Mouse (Mus musculus): ENCODE measurements at regions not wholly inside any gene's neighbourhood (a gene's known extent, or its start where the extent isn't known, plus 50 kb on each side); places are given as distances from the start of the nearest gene placed in this dataset.

- ATAC-seq (replicated peaks; ENCODE audit: low read depth, poor library complexity, severe bottlenecking), result 0 out of 2 replicates have a peak, but pooled peaks have one; percentile 25
These were observed 287.1 kb upstream of the Gm765 start for GRCm38 (mm10) chr6:98629646-98630045.

DNA sequence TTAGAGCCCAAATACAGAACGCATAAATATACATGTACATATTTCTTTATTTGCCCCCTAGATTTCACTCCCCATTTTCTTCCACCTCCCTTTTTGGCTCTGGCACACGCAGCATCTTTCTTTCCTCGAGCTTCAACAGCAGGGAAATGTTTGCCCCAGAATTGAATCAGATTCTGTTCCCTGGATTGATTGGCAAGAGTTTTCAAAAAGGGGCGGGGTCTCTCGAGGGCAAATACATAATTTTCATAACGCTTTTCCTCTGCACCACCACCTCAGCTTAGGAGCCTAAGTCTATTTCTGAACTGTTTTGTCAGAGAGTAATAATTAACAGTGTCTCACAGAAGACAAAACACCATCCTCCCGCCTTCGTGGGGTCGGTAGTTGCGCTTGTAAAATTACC, 283.9 kb upstream of the Gm765 start:
- ATAC-seq (replicated peaks; ENCODE audit: low read depth, poor library complexity, severe bottlenecking), result no peak

GRCm38 (mm10) chr6:98620886-98621285, 278.3 kb upstream of the Gm765 start:
- no peak for ATAC-seq (replicated peaks; ENCODE audit: low read depth, poor library complexity, severe bottlenecking)

DNA sequence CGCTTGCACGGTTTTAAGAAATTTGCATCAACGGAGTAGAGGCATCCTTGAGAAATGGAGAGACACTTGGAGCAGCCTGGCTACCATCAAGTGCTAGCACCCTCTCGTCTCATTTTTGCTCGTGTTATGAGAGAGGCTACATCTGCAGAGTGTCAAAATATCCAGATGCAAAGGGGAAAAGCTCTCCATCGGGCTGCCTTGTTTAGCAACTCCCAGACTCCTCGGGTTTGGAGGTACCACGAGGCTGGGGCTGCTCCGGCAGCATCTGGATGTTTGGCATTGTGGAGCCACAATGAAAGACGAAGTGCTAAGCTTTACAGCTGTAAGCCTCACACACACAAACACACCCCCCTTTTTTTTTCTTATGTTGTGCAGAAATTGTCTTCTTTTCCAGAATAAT, 270.5 kb upstream of the Gm765 start:
- ATAC-seq (replicated peaks; ENCODE audit: low read depth, poor library complexity, severe bottlenecking), result no peak

- peak; percentile 90 for ATAC-seq (replicated peaks; ENCODE audit: low read depth, poor library complexity, severe bottlenecking)
These were observed 266.6 kb upstream of the Gm765 start for GRCm38 (mm10) chr6:98609133-98609532.

GRCm38 (mm10) chr6:98606680-98607079, 264.1 kb upstream of the Gm765 start:
- no peak for ATAC-seq (replicated peaks; ENCODE audit: low read depth, poor library complexity, severe bottlenecking)

- ATAC-seq (replicated peaks; ENCODE audit: low read depth, poor library complexity, severe bottlenecking), result no peak
These were observed 255.1 kb upstream of the Gm765 start for GRCm38 (mm10) chr6:98597612-98598011.

DNA sequence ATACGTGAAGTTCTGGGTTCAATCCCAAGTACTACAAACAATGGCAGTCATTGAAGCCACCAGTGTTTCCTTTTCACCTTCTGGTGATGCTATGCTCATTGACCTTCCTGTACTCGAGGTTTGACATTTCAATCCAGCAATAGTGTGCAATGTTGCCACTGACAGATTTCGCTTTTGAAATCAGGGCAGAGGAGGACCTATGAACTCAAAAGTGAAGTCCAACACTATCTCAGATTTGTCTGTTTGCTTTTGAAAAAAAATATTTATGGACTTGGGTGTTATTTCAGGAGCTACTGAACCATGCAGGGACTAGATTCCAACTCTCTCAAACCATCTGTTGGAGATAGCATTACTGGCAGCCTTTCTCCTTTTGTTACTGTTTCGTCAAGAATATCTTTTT, 248.4 kb upstream of the Gm765 start:
- ATAC-seq (replicated peaks; ENCODE audit: low read depth, poor library complexity, severe bottlenecking), result no peak

- ATAC-seq (replicated peaks; ENCODE audit: low read depth, poor library complexity, severe bottlenecking), result no peak
These were observed 246.4 kb upstream of the Gm765 start for GRCm38 (mm10) chr6:98588979-98589378.

- ATAC-seq (replicated peaks; ENCODE audit: low read depth, poor library complexity, severe bottlenecking), result no peak
These were observed 242.0 kb upstream of the Gm765 start for GRCm38 (mm10) chr6:98584541-98584940.

DNA sequence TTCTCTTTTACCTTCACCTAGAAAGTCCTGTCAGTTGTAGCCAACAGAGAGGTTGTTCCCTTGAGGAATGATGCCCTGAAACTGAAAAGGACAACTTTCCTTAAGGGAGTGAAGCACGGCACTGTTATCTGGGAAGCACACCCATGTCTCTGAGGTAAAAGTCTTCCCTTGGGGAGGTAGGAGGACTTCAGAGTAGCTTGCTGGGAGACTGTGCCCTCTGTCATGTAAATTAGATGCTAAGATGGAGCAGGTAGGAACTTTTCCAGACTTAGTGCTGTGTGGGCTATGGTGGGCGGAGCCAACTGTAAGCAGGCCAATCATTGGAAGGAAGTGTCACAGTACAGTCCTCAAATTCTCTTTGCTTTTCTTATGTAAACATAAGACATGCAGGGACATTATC, 240.3 kb upstream of the Gm765 start:
- no peak for ATAC-seq (replicated peaks; ENCODE audit: low read depth, poor library complexity, severe bottlenecking)

DNA sequence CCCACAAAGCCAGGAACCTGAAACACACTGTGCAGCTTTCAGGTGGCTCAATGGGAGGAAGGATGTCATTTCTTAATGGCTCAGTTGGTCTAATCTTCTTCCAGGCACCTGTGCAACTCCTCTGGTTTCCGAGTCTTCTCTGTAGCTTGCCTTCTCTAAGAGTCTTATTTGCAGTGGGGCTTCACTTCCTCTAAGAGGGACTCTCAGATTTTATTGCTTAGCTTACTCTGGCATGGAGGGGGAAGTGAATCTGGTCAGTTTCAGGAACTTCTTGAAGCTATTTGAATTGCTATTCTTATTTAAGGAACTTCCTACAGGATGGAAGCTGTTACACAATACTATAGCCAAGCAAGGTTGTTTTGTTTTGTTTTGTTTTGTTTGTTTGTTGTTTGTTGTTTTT, 232.7 kb upstream of the Gm765 start:
- peak; percentile 87 for ATAC-seq (replicated peaks; ENCODE audit: low read depth, poor library complexity, severe bottlenecking)

GRCm38 (mm10) chr6:98555702-98556101, 213.1 kb upstream of the Gm765 start:
- ATAC-seq (replicated peaks; ENCODE audit: low read depth, poor library complexity, severe bottlenecking), result no peak

DNA sequence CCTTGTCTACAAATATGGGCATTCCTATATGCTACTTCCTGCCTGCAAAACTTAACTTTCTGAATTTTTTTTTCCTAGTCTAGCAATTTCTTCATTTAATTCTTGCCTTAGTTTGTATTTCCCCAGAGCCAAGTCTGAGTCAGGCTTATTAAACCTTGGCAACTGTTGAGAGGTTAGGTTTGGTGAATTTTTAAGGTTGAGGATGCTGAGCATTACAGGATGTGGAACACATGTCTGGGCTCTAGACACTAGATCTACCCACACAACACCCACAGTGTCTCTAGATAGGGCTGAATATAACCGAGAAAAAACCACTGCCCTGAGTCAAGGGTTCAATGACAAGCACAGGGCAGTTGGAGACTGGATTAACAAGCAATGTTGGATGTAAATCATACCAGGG, 211.4 kb upstream of the Gm765 start:
- ATAC-seq (replicated peaks; ENCODE audit: low read depth, poor library complexity, severe bottlenecking), result no peak

- no peak for ATAC-seq (replicated peaks; ENCODE audit: low read depth, poor library complexity, severe bottlenecking)
These were observed 209.2 kb upstream of the Gm765 start for GRCm38 (mm10) chr6:98551781-98552180.

- ATAC-seq (replicated peaks; ENCODE audit: low read depth, poor library complexity, severe bottlenecking), result no peak
These were observed 184.4 kb upstream of the Gm765 start for GRCm38 (mm10) chr6:98526882-98527440.

DNA sequence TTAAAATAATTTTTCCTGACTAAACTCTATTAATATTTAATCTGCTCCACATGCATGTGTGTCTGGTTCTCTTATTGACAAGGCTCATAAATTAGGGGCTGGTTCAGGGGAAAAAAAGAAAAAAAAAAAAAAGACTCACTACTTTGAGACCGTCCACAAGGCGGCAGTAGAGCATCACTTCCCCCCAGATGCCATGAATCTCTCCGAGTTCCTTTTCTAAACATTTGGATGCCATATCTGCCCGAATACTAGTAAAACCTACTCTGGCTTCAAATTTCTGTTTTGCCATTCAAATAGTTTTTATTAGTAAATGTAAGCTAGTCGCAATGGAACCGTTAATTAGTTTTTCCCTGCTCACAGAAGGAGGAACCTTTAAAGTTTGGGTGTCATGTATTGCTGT, 182.7 kb upstream of the Gm765 start:
- peak; percentile 83 for ATAC-seq (replicated peaks; ENCODE audit: low read depth, poor library complexity, severe bottlenecking)

- no peak for ATAC-seq (replicated peaks; ENCODE audit: low read depth, poor library complexity, severe bottlenecking)
These were observed 182.1 kb upstream of the Gm765 start for GRCm38 (mm10) chr6:98524659-98525058.

DNA sequence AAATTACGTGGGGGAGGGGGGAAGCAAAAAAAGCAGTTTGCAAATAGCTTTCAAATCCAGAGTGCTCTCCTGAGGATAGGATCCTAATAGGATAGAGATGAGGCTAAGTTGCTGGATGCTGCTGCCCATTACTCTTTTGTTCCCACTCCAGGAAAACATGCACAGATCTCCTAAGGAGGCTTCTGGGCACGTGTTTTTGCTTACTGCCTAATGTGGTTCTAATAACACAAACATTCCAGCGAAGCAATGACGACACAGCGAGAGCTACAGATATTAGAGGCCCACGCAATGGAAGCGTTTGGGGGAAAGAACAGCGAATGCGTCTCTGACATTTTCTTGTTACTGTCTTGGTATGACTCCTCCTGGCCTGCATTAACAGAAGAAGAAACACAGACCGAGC, 179.0 kb upstream of the Gm765 start:
- no peak for ATAC-seq (replicated peaks; ENCODE audit: low read depth, poor library complexity, severe bottlenecking)

DNA sequence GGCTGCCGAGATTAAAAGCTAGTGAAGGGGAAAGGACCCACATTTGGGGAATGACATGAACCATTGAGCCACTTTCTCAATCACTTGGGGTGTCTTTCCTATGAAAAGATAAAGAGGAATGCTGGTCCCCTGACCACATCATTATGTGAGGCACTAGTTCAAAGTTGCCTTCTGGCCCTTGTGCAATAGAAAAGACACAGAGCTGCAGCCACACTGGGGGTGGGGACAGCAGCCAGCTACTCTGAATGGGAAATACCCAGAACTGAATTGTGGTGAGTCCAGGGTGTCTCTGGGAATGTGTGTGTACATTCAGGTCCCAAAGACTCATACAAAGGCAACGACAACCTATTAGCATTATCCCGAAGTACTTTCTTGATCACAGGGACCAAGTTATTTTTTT, 172.3 kb upstream of the Gm765 start:
- no peak for ATAC-seq (replicated peaks; ENCODE audit: low read depth, poor library complexity, severe bottlenecking)

DNA sequence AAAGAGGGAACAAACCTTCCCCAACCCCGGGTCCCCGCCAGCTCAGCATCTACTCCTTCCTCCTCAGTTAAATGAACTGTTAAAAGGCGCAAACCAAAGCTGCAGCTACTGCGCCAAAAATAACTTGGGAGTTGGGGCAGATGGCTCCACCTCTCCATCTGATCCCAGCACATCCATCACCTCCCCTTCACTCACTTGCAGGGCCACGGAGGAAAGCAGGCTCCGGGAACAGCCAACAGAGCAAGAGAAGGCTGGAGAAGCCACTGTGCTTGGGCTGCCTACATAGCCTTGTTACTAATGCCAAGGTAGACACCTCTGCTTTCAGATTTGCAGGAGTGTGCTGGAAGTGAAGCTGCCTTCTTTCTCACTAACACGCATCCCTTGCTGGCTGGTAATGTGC, 171.8 kb upstream of the Gm765 start:
- no peak for ATAC-seq (replicated peaks; ENCODE audit: low read depth, poor library complexity, severe bottlenecking)

DNA sequence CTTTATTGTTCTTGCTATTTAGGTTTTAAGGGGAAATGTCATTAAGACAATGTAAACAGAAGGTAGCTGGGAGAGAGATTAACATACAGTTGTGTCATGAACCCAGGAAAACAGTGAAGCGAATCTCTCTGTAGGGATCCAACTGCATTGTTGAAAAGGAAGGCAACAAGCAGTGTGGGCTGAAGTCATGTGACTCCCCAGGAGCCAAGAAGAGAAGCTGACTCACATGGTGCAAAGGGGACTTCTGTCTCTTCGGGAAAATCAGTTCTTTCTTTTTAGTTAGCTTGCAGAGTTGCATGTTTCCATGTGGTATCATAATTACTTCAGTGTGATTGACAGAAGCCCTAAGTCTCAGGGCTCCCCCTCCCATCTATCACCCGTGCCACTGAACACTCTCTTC, 170.7 kb upstream of the Gm765 start:
- no peak for ATAC-seq (replicated peaks; ENCODE audit: low read depth, poor library complexity, severe bottlenecking)

DNA sequence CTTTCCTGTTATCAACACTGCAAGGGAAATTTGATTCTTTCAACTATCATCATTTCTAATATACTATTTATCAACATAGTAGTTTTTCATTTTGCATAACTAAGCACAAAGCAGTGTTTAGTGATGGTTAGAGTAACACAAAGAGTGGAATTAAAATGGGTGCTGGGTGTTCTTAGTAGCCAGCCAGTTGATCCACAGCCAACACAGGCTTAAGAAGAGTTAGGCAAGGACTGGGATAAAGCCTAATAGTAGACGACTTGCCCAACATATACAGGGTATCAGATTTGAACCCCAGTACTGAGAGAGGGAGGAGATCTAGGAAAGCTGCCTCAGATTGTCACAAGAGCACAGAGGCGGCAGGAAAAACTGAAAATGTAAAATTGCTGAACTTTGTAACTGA, 160.2 kb upstream of the Gm765 start:
- ATAC-seq (replicated peaks; ENCODE audit: low read depth, poor library complexity, severe bottlenecking), result no peak
